ENCODE assay signal across 8 mouse cellular contexts in genomic region chr11:72266207-72266959, GRCm38 (mm10). TPM values are rescaled to one million over a fixed set of nuclear protein-coding genes. Genes with fewer than 3 reads are reported as not detected.
DNase-seq lines count a peak whose midpoint lies in the region; ATAC-seq and TF ChIP-seq lines count a peak whose summit lies in the region.

No protein-coding gene starts in this region.

- TF ChIP-seq EP300 in liver, postnatal 0 days (IDR thresholded peaks at IDR 0.05; ENCODE audit: low read depth) = no peak

- no peak overlapping the region for H3K27ac ChIP-seq in forebrain, embryonic 13.5 days
- H3K27ac ChIP-seq in layer of hippocampus, adult 2 months = peak overlapping the region; percentile 51; the same call in 1 of the 2 replicates
- H3K27ac ChIP-seq in liver, postnatal 0 days (ENCODE audit: low read depth) = no peak overlapping the region
- peak overlapping the region; percentile 56; the same call in 1 of the 2 replicates for H3K27ac ChIP-seq in neural tube, embryonic 15.5 days (replicated peaks)

- H3K36me3 ChIP-seq in forebrain, embryonic 13.5 days (ENCODE audit: poor library complexity, severe bottlenecking) = no peaks in the 10 kb centered on the region
- no peaks in the 10 kb centered on the region for H3K36me3 ChIP-seq in liver, postnatal 0 days (replicated peaks; ENCODE audit: insufficient read depth, low read length)
- no peaks in the 10 kb centered on the region for H3K36me3 ChIP-seq in neural tube, embryonic 15.5 days

- H3K9ac ChIP-seq in forebrain, embryonic 13.5 days = peak overlapping the region; percentile 40
- no peak overlapping the region for H3K9ac ChIP-seq in liver, postnatal 0 days (replicated peaks)
- H3K9ac ChIP-seq in neural tube, embryonic 15.5 days (replicated peaks) = peak overlapping the region; percentile 41

- peak overlapping the region; percentile 66 for H3K4me2 ChIP-seq in forebrain, embryonic 13.5 days
- H3K4me2 ChIP-seq in liver, postnatal 0 days (ENCODE audit: low read depth, low read length) = peak overlapping the region; percentile 67
- peak overlapping the region; percentile 93 for H3K4me2 ChIP-seq in neural tube, embryonic 15.5 days

- intact Hi-C loops in heart, postnatal 36 days (cut with DNase I) = loop anchor here (2.0 kb wide), 1 partner anchor 42 kb away; no protein-coding TSS in a partner anchor

- TF ChIP-seq CTCF in layer of hippocampus, adult 2 months (conservative IDR thresholded peaks at IDR 0.05) = peak; percentile 76
- TF ChIP-seq CTCF in liver, postnatal 0 days (IDR thresholded peaks at IDR 0.05; ENCODE audit: low read depth) = peak; percentile 49

- DNase-seq in ES-CJ7 (ENCODE audit: low read depth, low spot score) = peak; percentile 72
- peak; percentile 26 to 31 for DNase-seq in heart, postnatal 36 days
- peak; percentile 52 to 58 for DNase-seq in layer of hippocampus, adult 2 months (ENCODE audit: low spot score in 2 of 2)
- DNase-seq in liver, postnatal 0 days = peak; percentile 47
- peak; percentile 72 for DNase-seq in thymus, postnatal 14 days

- H3K27me3 ChIP-seq in forebrain, embryonic 13.5 days = peaks cover 41% of the 10 kb centered on the region
- peaks cover 33% of the 10 kb centered on the region for H3K27me3 ChIP-seq in liver, postnatal 0 days (ENCODE audit: insufficient read depth, low read length)
- peaks cover 30% of the 10 kb centered on the region for H3K27me3 ChIP-seq in neural tube, embryonic 15.5 days (replicated peaks)

- 0 out of 2 replicates have a peak, but pooled peaks have one; percentile 49 for ATAC-seq in cerebellum, adult (ENCODE audit: insufficient number of reproducible peaks, low FRiP score, low TSS enrichment)
- peak; percentile 87 for ATAC-seq in forebrain, embryonic 13.5 days
- ATAC-seq in liver, postnatal 0 days = peak; percentile 33; the same call in 1 of the 2 replicates
- peak; percentile 89 for ATAC-seq in neural tube, embryonic 15.5 days (ENCODE audit: low FRiP score)

- H3K9me3 ChIP-seq in forebrain, embryonic 13.5 days (replicated peaks) = no peaks in the 10 kb centered on the region
- no peaks in the 10 kb centered on the region for H3K9me3 ChIP-seq in liver, postnatal 0 days (ENCODE audit: low read length)
- no peaks in the 10 kb centered on the region for H3K9me3 ChIP-seq in neural tube, embryonic 15.5 days (replicated peaks)

- peak overlapping the region; percentile 40 for H3K4me3 ChIP-seq in forebrain, embryonic 13.5 days
- H3K4me3 ChIP-seq in layer of hippocampus, adult 2 months = peak overlapping the region; percentile 59
- H3K4me3 ChIP-seq in liver, postnatal 0 days (ENCODE audit: low read depth, low read length) = peak overlapping the region; percentile 32
- H3K4me3 ChIP-seq in neural tube, embryonic 15.5 days (replicated peaks) = peak overlapping the region; percentile 47

- 2% methylated on average over 46 of the region's 46 CpGs for WGBS in forebrain, embryonic 13.5 days
- WGBS in liver, postnatal 0 days (ENCODE audit: insufficient replicate concordance) = 1% methylated on average over 46 of the region's 46 CpGs
- under 1% methylated on average over 46 of the region's 46 CpGs for WGBS in neural tube, embryonic 15.5 days

- H3K4me1 ChIP-seq in forebrain, embryonic 13.5 days = peaks cover 22% of the 10 kb centered on the region
- peaks cover 9% of the 10 kb centered on the region for H3K4me1 ChIP-seq in liver, postnatal 0 days (ENCODE audit: insufficient read depth)
- H3K4me1 ChIP-seq in neural tube, embryonic 15.5 days = peaks cover 23% of the 10 kb centered on the region

RNA-seq across cellular contexts. Expression of gene Slc13a5, which starts 0.6 kb away (rescaled TPM):
- 0.12 and 0.26 TPM in 2 replicates for polyA plus RNA-seq in forebrain, embryonic 13.5 days (2015; fragmentation: Nextera tagmentation; extraction: Ambion mirVana)
- total RNA-seq in heart, postnatal 36 days (2021) = not detected
- 1 to 10 TPM; 6.6 to 7.5 TPM for total RNA-seq in layer of hippocampus, adult 2 months (2021)
- polyA plus RNA-seq in liver, postnatal 0 days (2015; fragmentation: Nextera tagmentation; extraction: Ambion mirVana) = not detected in 2 replicates
- polyA plus RNA-seq in neural tube, embryonic 15.5 days (2015; fragmentation: Nextera tagmentation; extraction: Ambion mirVana) = 1.8 TPM in 2 replicates

RNA-seq across cellular contexts. Expression of gene Xaf1, which starts 35.0 kb away (rescaled TPM):
- polyA plus RNA-seq in forebrain, embryonic 13.5 days (2015; fragmentation: Nextera tagmentation; extraction: Ambion mirVana) = 0.98 and 1.8 TPM in 2 replicates
- 10 to 100 TPM; 11.2 to 18.1 TPM for total RNA-seq in heart, postnatal 36 days (2021)
- total RNA-seq in layer of hippocampus, adult 2 months (2021) = 1 to 10 TPM; 4.2 to 5.2 TPM
- polyA plus RNA-seq in liver, postnatal 0 days (2015; fragmentation: Nextera tagmentation; extraction: Ambion mirVana) = 11.7 and 13.1 TPM in 2 replicates
- 3.0 and 10.6 TPM in 2 replicates for polyA plus RNA-seq in neural tube, embryonic 15.5 days (2015; fragmentation: Nextera tagmentation; extraction: Ambion mirVana)

RNA-seq across cellular contexts. Expression of gene Fbxo39, which starts 47.9 kb away (rescaled TPM):
- not detected in 2 replicates for polyA plus RNA-seq in forebrain, embryonic 13.5 days (2015; fragmentation: Nextera tagmentation; extraction: Ambion mirVana)
- total RNA-seq in heart, postnatal 36 days (2021) = not detected
- total RNA-seq in layer of hippocampus, adult 2 months (2021) = not detected
- polyA plus RNA-seq in liver, postnatal 0 days (2015; fragmentation: Nextera tagmentation; extraction: Ambion mirVana) = not detected in 2 replicates
- not detected in 2 replicates for polyA plus RNA-seq in neural tube, embryonic 15.5 days (2015; fragmentation: Nextera tagmentation; extraction: Ambion mirVana)

RNA-seq across cellular contexts. Expression of gene Med31, which starts 51.0 kb away (rescaled TPM):
- polyA plus RNA-seq in forebrain, embryonic 13.5 days (2015; fragmentation: Nextera tagmentation; extraction: Ambion mirVana) = 69.7 and 70.0 TPM in 2 replicates
- total RNA-seq in heart, postnatal 36 days (2021) = 10 to 100 TPM; 10.2 to 11.8 TPM
- 10 to 100 TPM; 14.5 to 14.6 TPM for total RNA-seq in layer of hippocampus, adult 2 months (2021)
- polyA plus RNA-seq in liver, postnatal 0 days (2015; fragmentation: Nextera tagmentation; extraction: Ambion mirVana) = 12.2 and 12.5 TPM in 2 replicates
- polyA plus RNA-seq in neural tube, embryonic 15.5 days (2015; fragmentation: Nextera tagmentation; extraction: Ambion mirVana) = 49.5 and 55.3 TPM in 2 replicates

RNA-seq across cellular contexts. Expression of gene Txndc17, which starts 59.0 kb away (rescaled TPM):
- 152 and 157 TPM in 2 replicates for polyA plus RNA-seq in forebrain, embryonic 13.5 days (2015; fragmentation: Nextera tagmentation; extraction: Ambion mirVana)
- 10 to 100 TPM; 44.3 to 46.0 TPM for total RNA-seq in heart, postnatal 36 days (2021)
- 10 to 100 TPM; 30.8 to 31.1 TPM for total RNA-seq in layer of hippocampus, adult 2 months (2021)
- 71.3 and 76.8 TPM in 2 replicates for polyA plus RNA-seq in liver, postnatal 0 days (2015; fragmentation: Nextera tagmentation; extraction: Ambion mirVana)
- 162 and 174 TPM in 2 replicates for polyA plus RNA-seq in neural tube, embryonic 15.5 days (2015; fragmentation: Nextera tagmentation; extraction: Ambion mirVana)

Comparison
In these comparisons a context has a peak if more than half of its experiments do, and no peak if none do; other contexts are left out.
1. ATAC-seq: peak in every context shown above with its lines; median percentile 89 in neural tube, embryonic 15.5 days; 87 in forebrain, embryonic 13.5 days; 49 in cerebellum, adult; 33 in liver, postnatal 0 days.
2. H3K27ac ChIP-seq: peak in layer of hippocampus, adult 2 months (single experiment) and neural tube, embryonic 15.5 days (single experiment); none in forebrain, embryonic 13.5 days (single experiment) and liver, postnatal 0 days (single experiment).
3. Peak in every context shown above with its lines, with median percentiles within 50 percentile points of each other: DNase-seq, H3K4me2 ChIP-seq and H3K4me3 ChIP-seq.